Mouse (Mus musculus) testis, adult 2 months (tissue): ENCODE measurements around the gene Utp6. TPM values are rescaled to one million over a fixed set of nuclear protein-coding genes. Genes with fewer than 3 reads are reported as not detected.

ENCODE experiments used
- H3K27ac ChIP-seq: fragments of 200-500 bp; 2 replicates; pipeline ENCODE4 v1.5.1; 2012; ENCODE audit warnings: low read depth, low read length; ENCODE audit not compliant: control insufficient read depth, insufficient read depth
- H3K27me3 ChIP-seq: fragments of 200-500 bp; 2 replicates; pipeline ENCODE4 v1.6.1; 2012; ENCODE audit warnings: mild to moderate bottlenecking, low read length, moderate library complexity; ENCODE audit not compliant: control insufficient read depth, insufficient read depth
- H3K36me3 ChIP-seq: fragments of 200-500 bp; 2 replicates; pipeline ENCODE4 v1.6.1; 2012; ENCODE audit warnings: mild to moderate bottlenecking, low read length; ENCODE audit not compliant: control insufficient read depth, insufficient read depth
- H3K4me1 ChIP-seq: fragments of 200-500 bp; 2 replicates; pipeline ENCODE4 v1.6.1; 2012; ENCODE audit warnings: low read length; ENCODE audit not compliant: control insufficient read depth, insufficient read depth
- H3K4me3 ChIP-seq: fragments of 200-500 bp; 2 replicates; pipeline ENCODE4 v1.5.1; 2012; ENCODE audit warnings: low read depth, mild to moderate bottlenecking, low read length, moderate library complexity, mixed read lengths; ENCODE audit not compliant: control insufficient read depth
- CTCF ChIP-seq: fragments of 200-500 bp; IDR thresholded peaks from 2 replicates; pipeline ENCODE4 v1.5.1; 2012; ENCODE audit warnings: low read depth, mild to moderate bottlenecking, inconsistent platforms, low read length, moderate library complexity; ENCODE audit not compliant: control insufficient read depth, insufficient read depth, insufficient replicate concordance
- POLR2A ChIP-seq: fragments of 200-500 bp; IDR thresholded peaks from 2 replicates; pipeline ENCODE4 v1.6.1; 2012; ENCODE audit warnings: low read depth, mild to moderate bottlenecking, inconsistent platforms, low read length, moderate library complexity; ENCODE audit not compliant: control insufficient read depth
- polyA plus RNA-seq: library from polyadenylated mRNA; depleted of rRNA; stranded (reverse); fragments of >200 nt; gene quantifications from 2 replicates; pipeline ENCODE4 v1.2.3, GENCODE M21; 2012

Utp6 gene
- polyA plus RNA-seq, 1 experiment = 2.7 TPM

DNA sequence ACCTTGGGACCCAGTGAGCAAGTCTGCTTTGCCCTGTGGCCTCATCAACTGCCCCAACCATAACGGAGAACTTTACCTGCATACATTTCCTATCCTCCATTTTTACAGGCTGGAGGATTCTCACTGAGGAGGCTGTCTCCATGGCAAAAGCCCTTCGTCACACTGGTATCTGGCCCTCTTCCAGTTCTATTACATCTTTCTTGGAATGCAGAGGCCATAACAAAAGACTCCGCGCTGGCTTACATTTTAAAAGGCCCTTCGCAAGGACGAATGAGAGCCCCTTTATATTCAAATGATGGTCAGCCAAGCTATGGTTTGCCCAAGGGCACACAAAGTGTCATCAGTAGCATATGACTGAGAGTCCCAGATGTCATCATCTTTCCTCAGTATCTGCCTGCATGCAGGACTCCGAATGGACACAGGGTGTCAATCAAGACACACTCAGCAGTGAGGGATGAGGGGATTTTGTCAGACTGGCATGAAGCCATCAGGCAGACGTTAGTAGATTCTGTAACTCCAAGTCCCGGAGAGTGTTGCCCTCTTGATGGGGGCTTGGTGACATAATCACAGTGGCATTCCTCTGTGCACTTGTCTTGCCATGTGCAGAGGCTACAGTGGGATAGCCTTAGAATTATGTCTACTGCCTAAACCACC lies 46.4 kb downstream of the Utp6 start:
- no peaks in the 10 kb centered on the region for H3K36me3 ChIP-seq
- TF ChIP-seq CTCF = no peak
- TF ChIP-seq POLR2A = no peak
- no peak overlapping the region for H3K4me3 ChIP-seq
- no peak overlapping the region for H3K27ac ChIP-seq
- no peaks in the 10 kb centered on the region for H3K27me3 ChIP-seq
- no peaks in the 10 kb centered on the region for H3K4me1 ChIP-seq

DNA sequence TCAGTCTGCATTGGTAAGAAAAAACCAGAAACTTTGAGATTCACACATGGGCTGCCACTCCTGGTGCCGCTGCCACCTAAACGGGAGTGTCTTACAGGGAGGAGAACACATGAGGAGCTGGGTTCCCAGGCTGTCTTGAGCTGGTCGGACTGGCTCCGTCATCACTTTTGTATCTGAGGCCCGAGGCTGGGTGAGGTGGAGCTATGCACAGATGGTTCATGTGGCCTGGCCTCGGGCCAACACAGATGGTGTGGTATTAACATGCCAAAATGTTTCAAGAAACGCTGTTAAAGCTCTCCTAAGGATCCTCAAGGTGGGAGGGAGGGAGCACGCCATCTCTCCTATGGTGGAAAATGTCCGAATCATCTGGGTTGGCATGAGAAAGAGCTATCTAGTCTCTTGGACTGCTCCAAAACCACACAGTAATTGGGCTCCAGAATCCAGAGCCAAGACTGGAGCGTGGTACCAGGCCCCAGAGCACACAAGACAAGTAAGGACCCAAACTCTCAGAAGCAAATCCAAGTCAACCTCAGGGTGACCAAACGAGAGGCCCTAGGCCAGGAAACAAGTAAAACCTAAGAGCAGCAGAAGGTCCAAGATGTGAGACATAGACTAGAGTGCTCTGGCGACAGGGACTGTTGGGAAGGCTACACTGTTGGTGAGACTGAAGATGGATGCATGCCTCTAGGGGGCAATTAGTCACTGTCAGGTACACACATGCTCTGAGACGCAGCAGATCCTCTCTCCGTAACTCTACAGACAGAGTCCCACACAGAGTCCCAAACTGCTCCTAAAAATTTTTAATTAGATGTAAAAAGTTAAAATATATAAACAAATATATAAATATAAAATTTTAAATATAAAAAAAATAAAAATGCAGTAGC lies 53.3 kb downstream of the Utp6 start:
- Histone ChIP-seq H3K27me3 (no peaks in the 10 kb centered on the region), H3K36me3 (no peaks in the 10 kb centered on the region), H3K27ac (no peak overlapping the region), H3K4me1 (no peaks in the 10 kb centered on the region), H3K4me3 (no peak overlapping the region)
- TF ChIP-seq CTCF (no peak), POLR2A (no peak)

DNA sequence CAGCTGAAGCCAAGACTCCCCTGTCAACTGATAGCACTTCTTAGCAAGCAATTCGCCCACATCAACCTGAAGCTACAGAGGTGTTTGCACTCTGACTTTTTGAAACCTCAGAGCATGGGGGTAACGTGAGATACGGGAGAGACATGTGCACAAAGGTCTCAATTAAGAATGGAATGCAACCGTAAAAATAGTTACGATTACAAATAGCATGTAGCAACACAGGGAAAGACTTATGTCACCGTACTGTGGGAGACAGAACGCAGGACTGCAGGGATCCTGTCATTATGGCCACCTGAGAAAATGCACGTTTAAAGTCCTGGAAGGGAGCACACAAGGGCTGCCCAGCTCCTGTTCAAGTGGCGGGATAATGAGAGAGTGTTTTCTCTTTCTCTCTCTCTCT lies 55.3 kb downstream of the Utp6 start:
- no peaks in the 10 kb centered on the region for H3K36me3 ChIP-seq
- no peak for TF ChIP-seq CTCF
- no peak for TF ChIP-seq POLR2A
- H3K4me1 ChIP-seq = no peaks in the 10 kb centered on the region
- no peak overlapping the region for H3K27ac ChIP-seq
- H3K27me3 ChIP-seq = no peaks in the 10 kb centered on the region
- no peak overlapping the region for H3K4me3 ChIP-seq

DNA sequence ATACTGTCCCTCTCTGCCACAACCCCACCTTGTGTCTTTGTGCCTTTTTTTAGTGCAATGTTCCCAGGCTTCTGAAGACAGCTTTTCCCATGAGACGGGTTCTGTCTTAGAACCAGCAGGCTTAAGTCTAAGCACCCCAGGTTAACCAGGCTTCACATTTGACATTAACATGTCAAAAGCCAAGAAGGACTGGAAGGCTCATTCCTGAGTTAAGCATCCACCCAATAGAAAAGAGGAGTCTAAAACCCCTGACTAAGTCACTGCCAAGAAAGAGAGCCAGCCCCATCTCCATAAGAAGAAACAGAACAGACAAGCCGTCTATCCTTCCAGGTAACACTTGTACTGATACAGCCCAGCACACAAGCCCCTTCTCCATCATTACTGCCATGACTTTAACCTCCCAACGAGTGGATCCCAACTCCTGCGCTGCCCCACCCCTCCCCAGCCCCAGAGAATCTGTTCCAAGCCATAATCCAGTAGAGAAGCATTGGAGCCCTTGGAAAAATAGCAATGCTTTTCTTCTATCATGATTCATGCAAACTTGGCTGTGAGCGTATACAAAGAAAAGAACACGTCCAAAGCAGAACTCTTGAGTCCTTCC lies 59.2 kb downstream of the Utp6 start:
- Histone ChIP-seq H3K27ac (no peak overlapping the region), H3K4me3 (no peak overlapping the region), H3K4me1 (no peaks in the 10 kb centered on the region), H3K27me3 (no peaks in the 10 kb centered on the region), H3K36me3 (no peaks in the 10 kb centered on the region)
- TF ChIP-seq CTCF (no peak), POLR2A (no peak)

DNA sequence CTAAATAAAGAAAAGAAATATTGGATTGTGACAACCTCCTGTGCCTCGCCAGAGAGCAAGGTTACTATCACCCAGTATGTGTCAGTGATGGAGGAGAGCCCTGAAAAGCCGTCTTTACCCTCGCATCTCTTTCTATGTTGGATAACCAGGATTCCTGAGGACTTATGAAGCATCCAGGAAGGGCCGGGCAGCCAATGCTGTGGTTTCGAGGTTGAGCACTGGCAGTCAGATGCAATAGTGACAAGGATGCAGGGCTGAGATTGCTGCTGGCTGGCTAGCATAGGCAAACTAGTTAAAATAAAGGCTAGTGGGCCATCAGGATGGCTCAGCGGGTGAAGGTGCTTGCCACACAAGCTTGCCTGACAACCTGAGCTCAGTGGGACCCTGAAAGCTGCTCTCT lies 61.0 kb downstream of the Utp6 start:
- Histone ChIP-seq H3K4me3 (no peak overlapping the region), H3K27ac (no peak overlapping the region), H3K36me3 (no peaks in the 10 kb centered on the region), H3K27me3 (no peaks in the 10 kb centered on the region), H3K4me1 (no peaks in the 10 kb centered on the region)
- TF ChIP-seq CTCF (no peak), POLR2A (no peak)

DNA sequence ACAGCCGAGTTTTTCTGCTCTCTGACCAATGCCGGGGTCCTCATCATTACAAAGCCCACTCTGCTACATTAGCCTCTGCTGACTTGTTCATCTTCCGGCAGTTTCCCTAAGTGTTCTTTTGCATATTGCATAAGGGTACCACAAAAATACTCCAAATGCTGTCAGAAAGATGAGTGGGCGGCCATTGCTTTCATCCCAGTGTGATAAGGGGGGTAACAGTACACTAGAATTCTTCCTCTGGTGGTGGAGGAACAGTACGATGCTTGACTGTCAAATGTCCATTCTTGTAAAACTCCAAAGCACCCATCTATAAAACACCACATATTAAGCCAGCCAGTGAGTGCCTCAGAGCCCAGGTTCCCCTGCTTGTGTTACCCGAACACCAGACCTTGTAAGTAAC lies 69.9 kb downstream of the Utp6 start:
- no peak for TF ChIP-seq POLR2A
- no peak for TF ChIP-seq CTCF
- Histone ChIP-seq H3K4me3 (no peak overlapping the region), H3K36me3 (no peaks in the 10 kb centered on the region), H3K27ac (no peak overlapping the region), H3K4me1 (no peaks in the 10 kb centered on the region), H3K27me3 (no peaks in the 10 kb centered on the region)

DNA sequence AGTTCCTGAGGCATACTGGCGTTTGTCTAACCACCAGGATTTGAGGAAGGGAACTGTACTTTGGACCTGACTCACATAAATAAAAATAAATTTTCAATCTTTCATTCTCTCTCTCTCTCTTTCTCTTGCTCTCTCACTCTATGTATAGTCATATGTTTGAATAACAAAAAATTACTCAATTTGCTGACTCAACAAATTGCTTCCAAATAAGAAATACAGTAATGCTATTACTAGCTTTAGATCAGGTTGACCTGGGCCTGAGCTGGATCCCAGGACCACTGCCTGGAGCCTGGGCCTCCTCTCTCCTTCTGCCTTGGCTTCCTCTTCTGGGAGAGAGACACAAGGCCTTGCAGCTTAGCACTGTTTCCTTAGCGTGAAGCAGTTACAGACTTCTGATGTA lies 71.4 kb downstream of the Utp6 start:
- no peaks in the 10 kb centered on the region for H3K4me1 ChIP-seq
- H3K4me3 ChIP-seq = no peak overlapping the region
- H3K27ac ChIP-seq = no peak overlapping the region
- H3K27me3 ChIP-seq = no peaks in the 10 kb centered on the region
- H3K36me3 ChIP-seq = no peaks in the 10 kb centered on the region
- no peak for TF ChIP-seq CTCF
- no peak for TF ChIP-seq POLR2A
